Mouse (Mus musculus) thymus, postnatal 4 days (tissue): ENCODE data around the gene Ntrk2.
"Not testable (repeated sequence)": the region's sequence is repeated elsewhere in the genome, so short reads cannot be mapped to it uniquely, and the experiment has no call there.

Experiments
- DNase-seq: peaks from one replicate; pipeline ENCODE4 v3.0.0; 2021

Ntrk2 gene

GRCm38 (mm10) chr13:58972511-58972910 is 166.1 kb downstream of the Ntrk2 start:
- DNase-seq: no peak

- DNase-seq: no peak
Observed at GRCm38 (mm10) chr13:58996447-58996846, 190.1 kb downstream of the Ntrk2 start.

GRCm38 (mm10) chr13:58997763-58998162 is 191.4 kb downstream of the Ntrk2 start:
- DNase-seq: no peak

- DNase-seq: no peak
Observed at GRCm38 (mm10) chr13:58999373-59000053, 193.1 kb downstream of the Ntrk2 start.

DNA sequence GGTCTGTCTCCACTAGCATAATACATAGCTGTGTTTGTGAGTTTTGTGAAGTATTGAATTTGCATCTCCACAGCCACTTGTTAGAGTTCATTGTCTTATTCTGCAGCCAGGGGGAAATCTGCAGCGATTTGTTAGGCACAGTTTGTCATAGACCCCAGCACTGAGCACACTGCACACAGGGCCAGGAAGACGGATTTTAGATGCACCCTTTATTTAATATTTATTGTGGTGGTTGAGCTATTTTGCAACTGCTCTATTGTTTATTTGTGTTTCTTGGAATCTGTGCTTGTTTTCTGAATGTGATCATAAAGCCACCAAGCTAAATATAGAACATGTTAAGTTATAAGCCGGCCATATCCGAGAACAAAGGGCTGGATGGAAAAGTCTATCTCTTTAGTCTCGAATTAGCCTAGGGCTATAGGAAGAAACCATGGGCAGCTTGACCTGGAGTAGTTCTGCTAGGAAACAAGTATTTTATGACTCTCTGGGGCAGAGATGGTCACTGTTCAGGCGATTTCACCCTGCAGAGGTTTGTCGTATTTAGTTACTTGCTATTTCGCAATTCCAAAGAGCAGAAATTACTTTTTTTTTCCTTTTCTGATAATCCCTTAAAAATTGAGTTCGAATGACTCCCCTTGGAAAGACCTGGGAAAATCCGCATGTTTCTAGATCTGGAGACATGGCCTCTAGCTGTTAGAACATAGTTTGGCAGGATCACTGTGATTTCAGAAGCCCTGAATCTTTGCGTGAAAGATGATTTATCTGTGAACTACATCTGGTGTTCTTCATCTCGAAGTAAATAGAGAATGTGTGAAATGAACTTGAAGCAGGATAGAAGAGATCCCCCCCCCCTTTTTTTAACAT is 196.8 kb downstream of the Ntrk2 start:
- DNase-seq: no peak

DNA sequence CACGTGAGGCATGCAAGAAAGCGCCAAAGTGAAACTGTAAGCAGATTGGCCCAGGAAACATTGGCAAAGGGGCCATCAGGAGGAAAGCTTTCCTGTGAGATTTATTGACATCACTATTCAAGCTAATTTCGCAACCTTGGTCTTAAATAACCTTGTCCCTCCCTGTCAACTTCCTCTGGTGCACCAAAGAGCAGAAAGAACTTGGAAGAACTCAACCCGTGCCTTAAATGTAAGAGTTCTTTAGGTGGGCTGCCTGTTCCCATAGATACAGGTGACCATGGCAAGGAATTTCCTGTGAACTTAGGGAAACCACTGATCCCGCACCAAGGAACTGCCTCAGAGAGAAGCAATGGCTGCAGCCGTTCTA is 197.4 kb downstream of the Ntrk2 start:
- no peak for DNase-seq

- DNase-seq: no peak
Observed at GRCm38 (mm10) chr13:59004579-59004978, 198.2 kb downstream of the Ntrk2 start.

DNA sequence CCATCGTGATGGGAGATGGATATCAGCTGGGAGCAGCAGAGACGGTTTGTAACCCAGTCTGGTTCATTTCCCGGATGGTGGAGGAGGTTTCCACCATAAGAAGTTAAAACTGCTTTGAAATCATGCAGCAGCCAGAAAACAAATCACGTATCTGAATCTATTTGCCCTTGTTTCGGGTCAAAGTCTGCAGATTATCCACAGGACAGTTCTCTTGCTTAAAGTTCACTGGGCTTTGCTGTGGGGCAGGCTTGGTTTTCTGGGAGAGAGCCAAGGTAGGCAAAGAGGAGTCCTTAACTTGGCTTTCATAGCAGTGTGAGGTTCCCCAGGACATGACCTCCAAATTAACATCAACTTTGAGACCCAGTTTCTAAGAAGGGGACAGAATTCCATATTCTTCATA is 203.5 kb downstream of the Ntrk2 start:
- DNase-seq: no peak

- DNase-seq: no peak
Observed at GRCm38 (mm10) chr13:59010893-59011529, 204.6 kb downstream of the Ntrk2 start.

GRCm38 (mm10) chr13:59011530-59011903 is 205.1 kb downstream of the Ntrk2 start:
- peak; percentile 73 for DNase-seq

DNA sequence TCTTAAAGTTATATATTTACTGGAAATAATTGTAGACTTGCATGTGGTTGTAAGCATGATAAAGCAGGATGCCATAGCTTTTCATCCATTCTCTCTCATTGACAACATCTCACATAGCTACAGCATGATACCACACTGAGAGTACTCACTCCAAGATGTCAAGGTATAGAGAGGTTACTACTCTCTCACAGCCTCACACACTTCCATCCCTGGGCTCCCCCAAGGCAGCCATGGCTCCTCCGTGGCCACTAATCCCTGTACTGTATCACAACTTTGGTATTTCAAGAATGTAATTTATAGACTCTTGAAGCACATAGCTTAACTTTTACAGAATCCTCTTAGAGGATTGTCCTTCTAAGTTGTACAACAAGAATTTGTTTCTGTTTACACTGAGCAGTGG is 209.0 kb downstream of the Ntrk2 start:
- DNase-seq: no peak

DNA sequence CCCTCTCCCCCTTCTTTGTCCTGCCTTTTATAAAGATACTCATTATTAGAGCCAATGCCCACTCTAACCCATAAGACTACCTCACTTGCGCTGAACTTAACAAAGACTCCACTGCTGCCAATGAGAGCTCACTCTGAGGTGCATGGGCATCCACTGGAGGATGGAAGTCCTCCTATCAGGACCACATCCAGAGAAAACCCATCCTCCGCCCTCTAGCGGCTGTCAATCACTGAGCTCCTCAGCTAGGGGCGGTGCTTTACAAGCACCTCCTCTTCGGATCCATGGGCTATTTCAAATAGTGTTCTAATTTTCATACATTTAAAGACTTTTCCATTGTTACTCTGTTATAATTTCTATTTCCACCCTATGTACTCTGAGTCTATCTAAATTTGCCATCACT is 210.8 kb downstream of the Ntrk2 start:
- no peak for DNase-seq

- no peak for DNase-seq
Observed at GRCm38 (mm10) chr13:59022251-59023042, 216.1 kb downstream of the Ntrk2 start.

GRCm38 (mm10) chr13:59025653-59026052 is 219.3 kb downstream of the Ntrk2 start:
- DNase-seq: peak; percentile 47

DNA sequence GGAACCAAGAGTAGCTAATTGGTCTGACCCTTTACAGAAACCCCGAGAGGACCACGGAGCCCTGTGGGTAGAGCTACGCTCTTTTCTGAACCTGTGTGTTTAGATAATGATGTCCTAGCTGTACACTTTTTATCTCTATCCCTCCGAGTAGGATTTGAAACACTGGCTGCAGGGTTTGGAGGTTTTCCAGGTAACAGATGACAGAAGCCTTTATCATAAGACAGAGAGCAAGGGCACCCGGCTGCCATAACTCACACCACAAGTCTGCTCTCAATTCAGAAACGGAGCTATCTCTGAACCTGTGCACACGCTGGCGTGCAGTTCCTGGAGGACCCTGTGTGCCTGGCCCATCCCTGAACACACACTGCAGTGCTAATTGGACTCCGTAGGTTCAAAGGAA is 221.1 kb downstream of the Ntrk2 start:
- no peak for DNase-seq

DNA sequence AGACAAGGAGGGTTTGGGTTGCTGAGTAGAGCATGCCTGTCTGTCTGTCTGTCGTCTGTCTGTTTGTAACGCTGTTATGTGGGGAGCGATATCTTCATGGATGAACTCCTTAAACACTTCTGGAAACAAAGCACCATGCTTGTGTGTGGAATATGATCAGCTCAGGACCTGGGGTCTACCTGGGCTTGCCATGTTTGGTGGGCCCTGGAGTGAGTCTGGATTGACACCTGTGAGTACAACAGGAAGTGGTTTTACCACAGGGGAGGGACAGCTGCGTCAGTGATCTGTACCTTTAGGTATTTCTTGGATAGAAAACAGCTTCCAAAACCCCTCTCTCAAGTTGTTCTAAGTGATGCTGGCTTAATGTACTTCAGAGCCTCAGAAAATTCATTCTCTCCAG is 222.2 kb downstream of the Ntrk2 start:
- DNase-seq: peak; percentile 24

DNA sequence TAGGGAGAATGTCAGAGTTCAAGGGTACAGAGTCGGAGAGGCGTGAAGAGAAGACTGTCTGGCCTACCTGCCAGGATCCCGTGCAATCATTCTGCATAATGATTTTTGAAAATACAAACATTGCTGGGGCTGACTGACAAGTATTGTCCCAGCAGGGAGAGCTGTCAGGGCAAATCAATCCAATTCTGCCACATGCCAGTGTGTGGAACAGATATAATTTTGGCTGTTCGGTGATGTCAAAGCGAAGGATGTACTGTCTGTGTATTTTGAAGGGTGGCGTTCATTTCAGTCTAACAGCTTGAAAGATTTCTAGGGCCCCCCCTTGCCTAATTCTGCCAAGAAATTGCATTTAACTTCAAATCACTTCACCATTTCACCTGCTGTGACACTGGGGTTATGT is 224.2 kb downstream of the Ntrk2 start:
- DNase-seq: no peak

GRCm38 (mm10) chr13:59040156-59040915 is 234.0 kb downstream of the Ntrk2 start:
- no peak for DNase-seq

DNA sequence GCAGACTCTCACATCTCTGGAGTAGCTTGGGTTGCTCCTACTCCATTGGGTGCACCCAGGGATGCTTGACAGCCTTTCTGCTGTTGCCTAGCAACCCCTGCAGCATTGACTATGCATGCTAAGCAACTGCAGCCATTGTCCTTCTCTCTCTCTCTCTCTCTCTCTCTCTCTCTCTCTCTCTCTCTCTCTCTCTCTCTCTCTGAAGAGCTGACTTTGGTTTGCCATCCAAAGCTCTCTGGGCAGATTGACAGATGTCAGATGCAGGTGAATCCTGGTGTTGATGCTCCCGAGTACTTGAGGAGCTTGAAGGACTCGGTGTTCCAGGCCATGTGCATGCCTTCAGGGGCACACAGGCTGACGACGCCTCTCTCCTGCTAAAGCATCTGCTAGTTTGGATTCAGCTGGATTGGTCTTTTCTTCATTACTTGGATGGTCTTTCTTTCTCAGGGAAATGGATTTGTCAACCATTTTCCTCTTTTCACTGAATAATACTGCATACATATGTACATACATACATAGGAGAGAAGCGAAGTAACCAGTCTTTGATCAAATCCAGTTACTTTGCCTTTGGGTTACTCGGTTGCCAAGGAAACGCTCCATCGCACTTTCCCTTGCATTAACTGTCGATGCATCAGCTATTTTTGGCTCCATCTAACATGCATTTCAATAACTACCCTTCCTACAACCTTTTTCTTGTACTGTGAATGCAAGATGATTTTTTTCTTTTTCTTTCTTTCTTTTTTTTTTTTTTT is 234.8 kb downstream of the Ntrk2 start:
- no peak for DNase-seq

DNA sequence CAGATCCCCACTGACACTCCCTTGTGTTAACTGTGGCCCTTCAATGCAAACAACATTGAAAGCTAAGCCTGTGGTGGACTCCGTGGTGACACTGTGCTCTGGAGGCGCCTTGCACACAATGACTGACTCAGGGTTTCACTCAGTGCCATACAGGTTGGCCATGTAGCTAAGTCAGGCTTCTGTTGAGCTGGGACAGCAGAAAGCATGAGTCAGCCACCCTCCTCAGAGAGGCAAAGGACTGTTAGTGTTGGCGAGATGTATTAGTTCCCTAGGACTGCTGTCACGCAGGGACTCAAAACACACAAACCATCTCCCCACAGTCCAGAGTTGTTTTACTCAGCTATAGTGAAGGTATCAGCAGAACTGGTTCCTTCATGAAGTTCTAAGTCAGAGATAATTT is 245.8 kb downstream of the Ntrk2 start:
- DNase-seq: no peak

GRCm38 (mm10) chr13:59054331-59054730 is 248.0 kb downstream of the Ntrk2 start:
- DNase-seq: not testable (repeated sequence)

GRCm38 (mm10) chr13:59056859-59057258 is 250.5 kb downstream of the Ntrk2 start:
- no peak for DNase-seq
